Mouse (Mus musculus) hematopoietic stem cell, adult 5-6 weeks (primary cell): ENCODE measurements around the gene P3h2. TPM values are rescaled to one million over a fixed set of nuclear protein-coding genes. Genes with fewer than 3 reads are reported as not detected.

Source experiments
- ATAC-seq, 2 experiments: fragments of 125-278 bp in 1 of 2; replicated peaks in 1 of 2; 2 replicates each; pipeline ENCODE4 v1.8.0; 2016 to 2017; ENCODE audit warnings: inconsistent platforms in 2 of 2, mild to moderate bottlenecking in 2 of 2, moderate number of reproducible peaks in 2 of 2, low read depth in 1 of 2, moderate TSS enrichment in 1 of 2; ENCODE audit not compliant: low FRiP score in 2 of 2, poor library complexity in 2 of 2, severe bottlenecking in 2 of 2, insufficient read depth in 1 of 2, low TSS enrichment in 1 of 2
- total RNA-seq: library from RNA; stranded (forward); fragments of 172-1452, 232-1000 nt; gene quantifications from 2 replicates; pipeline ENCODE4 v1.2.3, GENCODE M21; 2017

Gene P3h2
- total RNA-seq, 1 experiment from 2014 or later: 0.60 TPM

- ATAC-seq: no peak
These were observed 27.5 kb downstream of the P3h2 start for GRCm38 (mm10) chr16:26078100-26078422.

- ATAC-seq: no peak
These were observed 28.1 kb downstream of the P3h2 start for GRCm38 (mm10) chr16:26077246-26078099.

- ATAC-seq: no peak
These were observed 30.5 kb downstream of the P3h2 start for GRCm38 (mm10) chr16:26075063-26075462.

- no peak for ATAC-seq
These were observed 35.2 kb downstream of the P3h2 start for GRCm38 (mm10) chr16:26070376-26070775.

- no peak for ATAC-seq
These were observed 40.5 kb downstream of the P3h2 start for GRCm38 (mm10) chr16:26065060-26065459.

GRCm38 (mm10) chr16:26060239-26061085 lies 45.1 kb downstream of the P3h2 start:
- ATAC-seq: no peak

GRCm38 (mm10) chr16:26053631-26054030 lies 52.0 kb downstream of the P3h2 start:
- no peak for ATAC-seq

GRCm38 (mm10) chr16:26049393-26050087 lies 56.0 kb downstream of the P3h2 start:
- ATAC-seq: no peak

GRCm38 (mm10) chr16:26047870-26048269 lies 57.7 kb downstream of the P3h2 start:
- no peak for ATAC-seq

GRCm38 (mm10) chr16:26047396-26047795 lies 58.2 kb downstream of the P3h2 start:
- ATAC-seq: no peak

- ATAC-seq: no peak
These were observed 63.7 kb downstream of the P3h2 start for GRCm38 (mm10) chr16:26041929-26042303.

- peak; percentile 92 to 94 for ATAC-seq
These were observed 64.3 kb downstream of the P3h2 start for GRCm38 (mm10) chr16:26041021-26041928.

- no peak for ATAC-seq
These were observed 66.3 kb downstream of the P3h2 start for GRCm38 (mm10) chr16:26039320-26039719.

GRCm38 (mm10) chr16:26035525-26035924 lies 70.1 kb downstream of the P3h2 start:
- no peak for ATAC-seq

- ATAC-seq: no peak
These were observed 70.5 kb downstream of the P3h2 start for GRCm38 (mm10) chr16:26035079-26035478.

GRCm38 (mm10) chr16:26029424-26030012 lies 76.1 kb downstream of the P3h2 start:
- ATAC-seq: no peak

GRCm38 (mm10) chr16:26026416-26026815 lies 79.2 kb downstream of the P3h2 start:
- no peak for ATAC-seq
